Mouse (Mus musculus): ENCODE results near the gene Nanos1. TPM values are rescaled to one million over a fixed set of nuclear protein-coding genes. Genes with fewer than 3 reads are reported as not detected.

Gene Nanos1
- polyA plus RNA-seq, 1 experiment from 2014 or later = 1.6 TPM

DNA sequence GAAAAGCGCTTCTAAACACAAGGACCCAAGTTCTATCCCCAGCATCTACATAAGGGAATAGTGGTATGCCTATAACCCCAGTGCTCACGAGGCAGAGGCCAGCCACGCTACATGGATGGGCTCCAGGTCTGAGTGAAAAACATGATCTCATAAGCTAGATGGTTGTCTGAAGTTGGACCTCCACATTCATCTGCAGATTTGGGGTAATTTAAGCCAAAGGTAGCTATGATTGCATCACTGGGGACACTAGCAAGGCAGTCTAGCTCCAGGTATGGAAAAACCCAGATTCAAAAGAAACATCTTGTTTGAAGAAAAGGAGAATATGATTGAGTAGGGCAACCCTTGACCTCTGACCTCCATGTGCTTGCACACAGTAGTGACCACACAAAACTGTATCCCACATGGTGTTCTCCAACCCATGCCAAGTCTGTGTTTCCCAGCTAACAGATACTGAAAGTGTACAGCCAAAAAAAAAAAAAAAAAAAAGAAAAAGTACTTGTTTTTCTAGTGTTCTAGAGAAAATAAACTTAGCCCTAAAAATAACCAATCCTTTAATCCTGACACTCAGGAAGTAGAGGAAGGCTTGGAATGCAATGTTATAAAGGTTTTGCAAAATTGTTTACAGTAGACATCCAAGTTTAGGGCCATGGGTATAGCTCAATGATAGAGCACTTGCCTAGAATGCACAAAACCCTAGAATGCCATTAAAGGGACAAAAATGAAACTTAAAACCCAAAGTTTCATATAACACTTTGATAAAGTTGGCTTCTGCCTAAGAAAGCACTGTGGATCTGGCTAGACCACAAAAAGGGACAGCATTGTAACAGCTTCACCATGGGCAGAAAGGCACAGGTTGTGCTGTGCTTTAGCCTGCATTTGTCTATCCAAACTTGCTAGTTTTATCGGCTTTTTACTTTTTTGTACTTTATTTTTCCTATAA, 3.4 kb downstream of the Nanos1 start:
- H3K4me3 ChIP-seq (ENCODE audit: low read depth, low read length) = no peak overlapping the region
- no peak for ATAC-seq (ENCODE audit: insufficient read depth)
- DNase-seq = peak; percentile 40
- H3K9ac ChIP-seq = no peak overlapping the region
- WGBS = 65% methylated on average over 4 of the region's 4 CpGs
- no peak for TF ChIP-seq CTCF (IDR thresholded peaks at IDR 0.05; ENCODE audit: low read depth)
- no peak overlapping the region for H3K27ac ChIP-seq (ENCODE audit: low read depth)
- no peaks in the 10 kb centered on the region for H3K27me3 ChIP-seq (ENCODE audit: insufficient read depth, low read length)
- H3K4me2 ChIP-seq = no peak overlapping the region
- no peaks in the 10 kb centered on the region for H3K4me1 ChIP-seq (ENCODE audit: insufficient read depth)
- peaks cover 45% of the 10 kb centered on the region for H3K36me3 ChIP-seq (ENCODE audit: insufficient read depth)
- no peaks in the 10 kb centered on the region for H3K9me3 ChIP-seq (ENCODE audit: low read depth, low read length)

GRCm38 (mm10) chr19:60773366-60773765, 17.6 kb downstream of the Nanos1 start:
- no peaks in the 10 kb centered on the region for H3K27me3 ChIP-seq (ENCODE audit: insufficient read depth, low read length)
- H3K4me3 ChIP-seq (ENCODE audit: low read depth, low read length) = no peak overlapping the region
- no peaks in the 10 kb centered on the region for H3K9me3 ChIP-seq (ENCODE audit: low read depth, low read length)
- ATAC-seq (ENCODE audit: insufficient read depth) = no peak
- no peak overlapping the region for H3K4me2 ChIP-seq
- H3K9ac ChIP-seq = no peak overlapping the region
- DNase-seq = no peak
- TF ChIP-seq CTCF (IDR thresholded peaks at IDR 0.05; ENCODE audit: low read depth) = no peak
- H3K4me1 ChIP-seq (ENCODE audit: insufficient read depth) = no peaks in the 10 kb centered on the region
- WGBS = 90% methylated on average over 6 of the region's 6 CpGs
- peaks cover 88% of the 10 kb centered on the region for H3K36me3 ChIP-seq (ENCODE audit: insufficient read depth)
- H3K27ac ChIP-seq (ENCODE audit: low read depth) = no peak overlapping the region

DNA sequence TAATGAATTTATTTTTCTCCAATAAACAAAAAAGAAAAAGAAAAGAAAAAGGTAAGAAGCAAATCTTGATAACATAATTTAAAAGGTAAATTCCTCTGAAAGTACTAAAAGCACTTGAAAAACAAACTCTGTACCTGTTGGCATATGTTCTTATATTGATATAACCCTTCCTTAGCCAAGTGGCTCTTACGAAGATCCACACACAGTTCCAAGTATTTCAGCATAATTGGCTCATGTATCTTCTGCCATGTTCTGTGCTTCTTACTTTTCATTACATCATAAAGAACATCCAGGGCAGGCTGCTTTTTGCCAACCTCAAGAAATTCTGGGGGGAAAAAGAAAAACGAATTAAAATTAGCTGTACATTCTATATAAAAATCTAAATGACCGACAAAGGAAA, 26.2 kb downstream of the Nanos1 start:
- no peak overlapping the region for H3K27ac ChIP-seq (ENCODE audit: low read depth)
- 83% methylated on average over 3 of the region's 3 CpGs for WGBS
- DNase-seq (no peak), ATAC-seq (ENCODE audit: insufficient read depth) (no peak)
- no peaks in the 10 kb centered on the region for H3K4me1 ChIP-seq (ENCODE audit: insufficient read depth)
- no peak overlapping the region for H3K9ac ChIP-seq
- H3K4me3 ChIP-seq (ENCODE audit: low read depth, low read length) = no peak overlapping the region
- no peaks in the 10 kb centered on the region for H3K27me3 ChIP-seq (ENCODE audit: insufficient read depth, low read length)
- peaks cover 46% of the 10 kb centered on the region for H3K36me3 ChIP-seq (ENCODE audit: insufficient read depth)
- no peaks in the 10 kb centered on the region for H3K9me3 ChIP-seq (ENCODE audit: low read depth, low read length)
- no peak overlapping the region for H3K4me2 ChIP-seq
- no peak for TF ChIP-seq CTCF (IDR thresholded peaks at IDR 0.05; ENCODE audit: low read depth)

- Histone ChIP-seq H3K27me3 (ENCODE audit: insufficient read depth, low read length) (no peaks in the 10 kb centered on the region), H3K4me1 (ENCODE audit: insufficient read depth) (peaks cover 3% of the 10 kb centered on the region; the same call in 1 of the 2 replicates), H3K4me3 (ENCODE audit: low read depth, low read length) (no peak overlapping the region), H3K36me3 (ENCODE audit: insufficient read depth) (peaks cover 25% of the 10 kb centered on the region), H3K4me2 (no peak overlapping the region), H3K9ac (no peak overlapping the region), H3K27ac (ENCODE audit: low read depth) (no peak overlapping the region), H3K9me3 (ENCODE audit: low read depth, low read length) (no peaks in the 10 kb centered on the region)
- no peak for ATAC-seq (ENCODE audit: insufficient read depth)
- TF ChIP-seq CTCF (IDR thresholded peaks at IDR 0.05; ENCODE audit: low read depth) = no peak
- WGBS = 19% methylated on average over 1 of the region's 1 CpGs
- DNase-seq = no peak
Observed at GRCm38 (mm10) chr19:60784712-60785111, 28.9 kb downstream of the Nanos1 start.

GRCm38 (mm10) chr19:60787465-60788150, 31.8 kb downstream of the Nanos1 start:
- H3K4me1 ChIP-seq (ENCODE audit: insufficient read depth) = peaks cover 5% of the 10 kb centered on the region
- 0 out of 2 replicates have a peak, but pooled peaks cover 3% of the 10 kb centered on the region for H3K36me3 ChIP-seq (ENCODE audit: insufficient read depth)
- H3K4me2 ChIP-seq = peak overlapping the region; percentile 89
- H3K4me3 ChIP-seq (ENCODE audit: low read depth, low read length) = peak overlapping the region; percentile 96
- no peak overlapping the region for H3K27ac ChIP-seq (ENCODE audit: low read depth)
- no peaks in the 10 kb centered on the region for H3K9me3 ChIP-seq (ENCODE audit: low read depth, low read length)
- H3K27me3 ChIP-seq (ENCODE audit: insufficient read depth, low read length) = no peaks in the 10 kb centered on the region
- DNase-seq = no peak
- H3K9ac ChIP-seq = no peak overlapping the region
- WGBS = 25% methylated on average over 2 of the region's 2 CpGs
- no peak for TF ChIP-seq CTCF (IDR thresholded peaks at IDR 0.05; ENCODE audit: low read depth)
- no peak for ATAC-seq (ENCODE audit: insufficient read depth)

- H3K9ac ChIP-seq = peak overlapping the region; percentile 35
- DNase-seq (peak; percentile 31), ATAC-seq (ENCODE audit: insufficient read depth) (no peak)
- no peaks in the 10 kb centered on the region for H3K9me3 ChIP-seq (ENCODE audit: low read depth, low read length)
- peak overlapping the region; percentile 89 for H3K4me2 ChIP-seq
- H3K36me3 ChIP-seq (ENCODE audit: insufficient read depth) = 0 out of 2 replicates have a peak, but pooled peaks cover under 1% of the 10 kb centered on the region
- no peaks in the 10 kb centered on the region for H3K27me3 ChIP-seq (ENCODE audit: insufficient read depth, low read length)
- no peak for TF ChIP-seq CTCF (IDR thresholded peaks at IDR 0.05; ENCODE audit: low read depth)
- H3K4me3 ChIP-seq (ENCODE audit: low read depth, low read length) = peak overlapping the region; percentile 96
- peaks cover 5% of the 10 kb centered on the region for H3K4me1 ChIP-seq (ENCODE audit: insufficient read depth)
- WGBS = 32% methylated on average over 6 of the region's 6 CpGs
- H3K27ac ChIP-seq (ENCODE audit: low read depth) = no peak overlapping the region
Observed at GRCm38 (mm10) chr19:60788214-60788960, 32.6 kb downstream of the Nanos1 start.
